Mouse (Mus musculus) megakaryocyte, embryonic 14.5 days (primary cell): ENCODE data around the gene Fbn1. TPM values are rescaled to one million over a fixed set of nuclear protein-coding genes. Genes with fewer than 3 reads are reported as not detected.

Experiments
- H3K27me3 ChIP-seq: replicated peaks from 2 replicates; pipeline ENCODE3; 2012; ENCODE audit warnings: inconsistent platforms
- H3K36me3 ChIP-seq: replicated peaks from 2 replicates; pipeline ENCODE3; 2012; ENCODE audit warnings: low read length, inconsistent platforms, mixed read lengths
- H3K4me1 ChIP-seq: 2 replicates; pipeline ENCODE4 v1.6.1; 2012; ENCODE audit warnings: inconsistent platforms
- H3K4me3 ChIP-seq: replicated peaks from 2 replicates; pipeline ENCODE3; 2012; ENCODE audit warnings: moderate library complexity, mild to moderate bottlenecking, inconsistent platforms
- H3K9me3 ChIP-seq: 2 replicates; pipeline ENCODE4 v1.6.1; 2012; ENCODE audit warnings: inconsistent platforms
- FLI1 ChIP-seq: IDR thresholded peaks from 2 replicates; pipeline ENCODE4 v1.6.1; 2012; ENCODE audit warnings: low read length, inconsistent platforms, mixed read lengths
- GATA1 ChIP-seq: IDR thresholded peaks from 3 replicates; pipeline ENCODE4 v1.6.1; 2012; ENCODE audit warnings: mixed read lengths, low read length, inconsistent platforms, borderline replicate concordance
- polyA plus RNA-seq: library from polyadenylated mRNA; stranded (reverse); fragments of >175 nt; gene quantifications from 2 replicates; pipeline ENCODE4 v1.2.3, GENCODE M21; 2012; ENCODE audit warnings: low replicate concordance; ENCODE audit not compliant: insufficient read depth

Gene Fbn1
- polyA plus RNA-seq, 1 experiment = not detected

DNA sequence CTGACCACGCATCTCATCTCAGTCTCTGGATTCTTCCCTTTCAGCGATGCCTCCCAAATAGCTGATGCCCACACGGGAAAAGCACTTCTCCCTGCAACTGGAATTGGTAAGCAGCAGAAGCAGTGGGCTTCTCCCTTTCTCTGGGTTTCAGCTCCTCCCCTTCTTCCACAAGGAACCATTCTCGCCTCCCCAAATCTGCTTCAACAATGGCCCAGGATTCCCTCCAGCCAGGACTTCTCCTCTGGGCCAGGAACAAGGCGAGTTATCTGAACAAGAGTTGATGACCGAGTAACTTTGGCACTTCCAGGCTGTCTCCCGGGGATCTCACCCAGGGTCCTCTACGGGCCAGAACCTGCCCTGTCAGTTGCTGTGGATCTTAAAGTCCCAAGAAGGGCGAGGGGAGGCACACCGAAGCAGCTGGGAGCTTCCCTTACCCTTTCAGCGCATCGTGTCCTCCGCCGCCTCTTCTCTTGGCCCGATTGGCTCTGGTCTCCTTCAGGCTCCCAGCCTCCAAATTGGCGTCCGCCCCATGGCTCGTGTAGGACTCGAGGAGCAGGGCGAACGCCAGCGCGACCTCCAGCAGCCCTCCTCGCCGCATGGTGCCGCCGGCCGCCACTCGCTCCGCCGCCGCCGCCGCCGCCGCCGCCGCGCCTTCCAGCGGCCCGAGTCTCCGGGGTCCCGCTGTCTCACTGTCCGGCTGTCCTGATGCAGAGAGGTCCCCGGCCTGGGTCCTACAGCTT, 2.6 kb downstream of the Fbn1 start, which contains the start of gene Gm9913:
Gene Gm9913 (plus strand): TSS at position 84 of the 740 bp plus-strand sequence.
- Histone ChIP-seq H3K36me3 (no peaks in the 10 kb centered on the region), H3K9me3 (peaks cover 6% of the 10 kb centered on the region), H3K4me1 (peaks cover 31% of the 10 kb centered on the region), H3K27me3 (peaks cover 83% of the 10 kb centered on the region), H3K4me3 (peak within 1 kb of the TSS; percentile 79)
- TF ChIP-seq FLI1 (no peak), GATA1 (no peak)

GRCm38 (mm10) chr2:125501526-125501925, 6.3 kb downstream of the Fbn1 start:
- H3K4me1 ChIP-seq = peaks cover 33% of the 10 kb centered on the region
- TF ChIP-seq FLI1 (no peak), GATA1 (no peak)
- H3K36me3 ChIP-seq = no peaks in the 10 kb centered on the region
- peak overlapping the region; percentile 71 for H3K4me3 ChIP-seq
- peaks cover 65% of the 10 kb centered on the region for H3K27me3 ChIP-seq
- peaks cover 6% of the 10 kb centered on the region for H3K9me3 ChIP-seq

GRCm38 (mm10) chr2:125498216-125498615, 9.6 kb downstream of the Fbn1 start:
- Histone ChIP-seq H3K4me3 (no peak overlapping the region), H3K4me1 (peaks cover 21% of the 10 kb centered on the region), H3K9me3 (peaks cover 6% of the 10 kb centered on the region), H3K27me3 (peaks cover 66% of the 10 kb centered on the region), H3K36me3 (no peaks in the 10 kb centered on the region)
- TF ChIP-seq FLI1 (no peak), GATA1 (no peak)

DNA sequence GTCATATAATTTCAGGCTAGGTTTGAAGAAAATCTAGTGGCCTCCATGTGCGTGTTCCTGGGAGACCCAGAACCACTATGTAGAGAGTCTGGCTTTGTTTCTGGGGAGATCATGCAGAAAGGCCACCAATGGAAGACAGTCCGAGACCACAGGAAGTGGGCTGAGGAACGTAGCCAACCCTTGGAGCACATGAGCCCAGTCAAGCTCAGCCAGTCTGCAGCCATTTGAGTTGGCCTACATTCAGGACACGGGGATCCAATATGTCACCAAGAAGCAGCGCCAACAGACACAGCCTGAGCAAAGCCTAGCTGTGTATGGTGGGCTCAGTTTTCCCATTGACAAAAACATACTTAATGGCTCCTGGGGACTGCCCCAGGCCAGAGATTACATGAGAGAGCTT, 11.1 kb downstream of the Fbn1 start:
- Histone ChIP-seq H3K9me3 (peaks cover 4% of the 10 kb centered on the region), H3K4me1 (peaks cover 35% of the 10 kb centered on the region), H3K27me3 (peaks cover 62% of the 10 kb centered on the region), H3K4me3 (no peak overlapping the region), H3K36me3 (no peaks in the 10 kb centered on the region)
- no peak for TF ChIP-seq GATA1
- no peak for TF ChIP-seq FLI1

DNA sequence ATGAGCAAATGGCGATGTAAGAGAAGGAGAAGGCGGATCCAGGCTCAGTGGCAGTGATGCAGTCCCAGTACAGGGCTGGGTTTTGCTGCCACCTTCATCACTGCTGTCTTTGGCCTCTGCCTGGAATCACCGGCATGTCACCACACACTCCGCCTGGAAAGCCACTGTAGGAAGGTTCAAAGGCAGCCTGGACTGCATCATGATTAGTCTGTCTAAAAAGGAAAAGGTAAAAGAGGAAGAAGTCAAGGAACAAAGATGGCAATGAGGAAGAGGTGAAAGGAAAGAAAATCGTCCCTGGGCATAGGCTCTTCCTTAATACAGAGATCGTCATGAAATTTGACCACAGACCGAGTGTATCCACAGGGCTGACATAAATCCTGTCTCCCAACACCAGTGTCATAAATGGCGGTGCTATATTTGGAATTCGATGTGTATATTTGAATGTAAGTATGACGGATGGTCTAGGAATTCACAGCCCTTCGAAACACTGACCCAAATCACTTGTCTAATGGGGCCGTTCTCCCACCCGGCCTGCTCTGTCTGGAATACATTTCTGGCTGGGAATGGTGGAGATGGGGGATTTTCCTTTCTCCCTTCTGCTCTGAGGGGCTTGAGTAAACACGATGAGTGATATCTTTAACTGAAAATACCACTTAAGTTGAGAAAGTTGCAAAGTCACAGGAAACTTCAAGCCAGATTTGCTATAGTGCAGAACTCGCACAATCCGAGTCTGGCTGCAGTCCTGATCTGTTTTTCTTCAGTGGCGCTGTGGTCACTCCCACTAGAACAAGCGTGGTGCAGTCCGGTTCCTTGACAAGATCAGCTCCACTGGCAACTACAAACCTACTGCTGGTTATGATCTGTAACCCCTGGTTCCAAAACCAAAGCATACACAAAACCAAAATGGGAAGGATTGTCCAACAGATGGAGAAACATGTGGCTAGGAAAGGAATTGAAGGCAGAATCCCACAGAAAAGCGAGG, 12.7 kb downstream of the Fbn1 start:
- peaks cover 41% of the 10 kb centered on the region for H3K4me1 ChIP-seq
- no peak overlapping the region for H3K4me3 ChIP-seq
- peaks cover 68% of the 10 kb centered on the region for H3K27me3 ChIP-seq
- H3K9me3 ChIP-seq = peaks cover 9% of the 10 kb centered on the region
- no peaks in the 10 kb centered on the region for H3K36me3 ChIP-seq
- TF ChIP-seq GATA1 (no peak), FLI1 (no peak)

GRCm38 (mm10) chr2:125494291-125494690, 13.5 kb downstream of the Fbn1 start:
- TF ChIP-seq FLI1 = no peak
- no peak for TF ChIP-seq GATA1
- Histone ChIP-seq H3K9me3 (peaks cover 9% of the 10 kb centered on the region), H3K4me1 (peaks cover 41% of the 10 kb centered on the region), H3K27me3 (peaks cover 74% of the 10 kb centered on the region), H3K4me3 (no peak overlapping the region), H3K36me3 (no peaks in the 10 kb centered on the region)

DNA sequence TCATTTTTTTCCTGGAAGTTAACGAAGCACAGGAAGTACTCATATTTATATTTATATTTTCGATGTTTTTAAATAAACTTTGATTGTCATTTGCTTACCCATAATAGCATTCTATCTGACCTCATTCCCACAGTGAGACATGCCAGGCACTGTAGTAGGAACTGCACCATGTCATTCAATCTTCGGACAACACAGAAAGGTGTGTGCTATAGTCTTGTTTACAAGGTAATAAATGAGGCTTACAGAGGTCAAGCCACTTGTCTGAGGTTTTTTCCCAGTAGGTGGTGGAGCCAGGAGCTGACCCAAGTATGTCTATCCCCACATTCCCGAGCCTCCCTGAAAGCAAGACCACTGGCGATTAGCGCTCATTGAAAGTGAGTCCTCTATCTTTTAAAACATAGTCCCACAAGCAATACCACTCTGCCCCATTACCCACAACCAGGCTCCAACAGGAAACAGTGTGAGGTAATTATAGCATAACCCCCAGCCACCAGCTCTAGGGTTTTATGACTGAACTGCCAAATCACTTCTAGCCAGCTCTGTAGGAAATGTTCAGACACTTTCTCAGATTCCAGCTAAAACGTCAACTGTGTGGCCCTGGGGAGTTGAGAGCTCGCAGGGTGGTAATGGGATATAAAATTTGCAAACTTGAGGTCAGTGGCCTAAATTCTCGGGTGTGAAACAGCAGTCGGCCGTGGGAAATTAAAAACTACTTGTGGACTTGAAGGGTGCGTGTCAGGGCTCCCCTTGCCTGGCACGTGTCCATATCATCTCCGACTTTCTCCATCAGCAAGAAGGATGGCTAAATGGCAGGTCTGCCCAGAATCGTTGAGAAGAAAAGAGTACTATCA, 15.5 kb downstream of the Fbn1 start:
- Histone ChIP-seq H3K4me3 (peak overlapping the region; percentile 46), H3K9me3 (peaks cover 9% of the 10 kb centered on the region), H3K36me3 (no peaks in the 10 kb centered on the region), H3K4me1 (peaks cover 41% of the 10 kb centered on the region), H3K27me3 (peaks cover 79% of the 10 kb centered on the region)
- TF ChIP-seq GATA1 (no peak), FLI1 (no peak)

GRCm38 (mm10) chr2:125489979-125490378, 17.8 kb downstream of the Fbn1 start:
- Histone ChIP-seq H3K4me3 (no peak overlapping the region), H3K36me3 (no peaks in the 10 kb centered on the region), H3K4me1 (peaks cover 45% of the 10 kb centered on the region), H3K9me3 (peaks cover 9% of the 10 kb centered on the region), H3K27me3 (peaks cover 81% of the 10 kb centered on the region)
- TF ChIP-seq GATA1 = no peak

DNA sequence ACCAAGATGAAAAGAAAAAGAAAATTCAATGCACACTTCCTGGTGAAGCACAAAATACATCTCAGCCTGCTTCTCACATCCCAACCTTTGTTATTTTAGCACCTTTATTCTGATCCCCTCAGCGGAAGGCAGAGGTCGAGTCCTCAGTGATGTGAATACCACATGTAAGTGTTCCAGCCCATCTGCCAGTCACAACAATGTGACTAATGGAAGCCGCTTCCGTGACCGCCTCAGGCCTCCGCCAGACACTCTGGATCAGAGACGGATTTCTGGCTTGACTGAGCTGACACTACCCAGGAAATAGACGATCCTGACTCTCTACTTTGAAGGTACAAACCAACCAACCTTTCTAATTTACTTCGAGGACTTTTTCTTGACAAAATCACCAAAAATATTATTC, 22.9 kb downstream of the Fbn1 start:
- Histone ChIP-seq H3K27me3 (peaks cover 70% of the 10 kb centered on the region), H3K4me3 (no peak overlapping the region), H3K9me3 (peaks cover 4% of the 10 kb centered on the region; the same call in 1 of the 2 replicates), H3K36me3 (no peaks in the 10 kb centered on the region), H3K4me1 (peaks cover 20% of the 10 kb centered on the region)
- TF ChIP-seq FLI1 = no peak
- no peak for TF ChIP-seq GATA1
